Mouse (Mus musculus): ENCODE measurements around the gene Krtap1-4. TPM values are rescaled to one million over a fixed set of nuclear protein-coding genes. Genes with fewer than 3 reads are reported as not detected.
A peak's percentile ranks its signal among the peaks of the same experiment; 100 is the strongest.

Krtap1-4 gene
- total and polyA plus RNA-seq, 3 experiments: not detected

GRCm38 (mm10) chr11:99556195-99556594, 27.3 kb downstream of the Krtap1-4 start (continued):
- TF ChIP-seq MAZ (IDR thresholded peaks at IDR 0.05; ENCODE audit: low read depth, low read length) (no peak), JUN (IDR thresholded peaks at IDR 0.05; ENCODE audit: insufficient read depth, low read depth, low read length) (peak; percentile 70), HCFC1 (IDR thresholded peaks at IDR 0.05; ENCODE audit: low read depth, low read length) (no peak), TCF12 (IDR thresholded peaks at IDR 0.05; ENCODE audit: low read depth, low read length) (peak; percentile 45; the same call in 1 of the 2 replicates), KAT2A (IDR thresholded peaks at IDR 0.05; ENCODE audit: insufficient replicate concordance, low read length) (no peak), RAD21 (IDR thresholded peaks at IDR 0.05; ENCODE audit: low read depth, low read length) (no peak), MXI1 (IDR thresholded peaks at IDR 0.05; ENCODE audit: low read depth, low read length) (no peak), SIN3A (IDR thresholded peaks at IDR 0.05; ENCODE audit: low read length) (no peak), EP300 (IDR thresholded peaks at IDR 0.05; ENCODE audit: low read length) (0 out of 2 replicates have a peak, but pooled peaks have one; percentile 13), MAX (IDR thresholded peaks at IDR 0.05; ENCODE audit: low read length) (no peak), SMC3 (IDR thresholded peaks at IDR 0.05; ENCODE audit: low read depth, low read length) (no peak), PAX5 (IDR thresholded peaks at IDR 0.05; ENCODE audit: low read length) (no peak), NELFE (IDR thresholded peaks at IDR 0.05; ENCODE audit: low read depth, low read length) (no peak), CHD2 (IDR thresholded peaks at IDR 0.05; ENCODE audit: low read length) (no peak), POLR2AphosphoS2 (IDR thresholded peaks at IDR 0.05; ENCODE audit: low read depth, low read length) (no peak), E2F4 (IDR thresholded peaks at IDR 0.05; ENCODE audit: insufficient replicate concordance, low read depth, low read length) (no peak), ZMIZ1 (IDR thresholded peaks at IDR 0.05; ENCODE audit: low read depth, low read length) (no peak), JUND (conservative IDR thresholded peaks at IDR 0.05; ENCODE audit: low read depth, low read length) (0 out of 2 replicates have a peak, but pooled peaks have one; percentile 26)

- no peak within 1 kb of the TSS for H3K9ac ChIP-seq (ENCODE audit: insufficient read depth, low read depth)
- no peak for TF ChIP-seq ZMIZ1 (IDR thresholded peaks at IDR 0.05; ENCODE audit: low read depth, low read length)
- DNase-seq (ENCODE audit: extremely low read depth): no peak
- H3K4me2 ChIP-seq (ENCODE audit: insufficient read depth, low read depth, poor library complexity, severe bottlenecking): peak within 1 kb of the TSS; percentile 69
- peaks cover 56% of the 10 kb centered on the region for H3K27me3 ChIP-seq (replicated peaks)
- no peak within 1 kb of the TSS for H3K27ac ChIP-seq (ENCODE audit: insufficient read depth, low read depth)
- no peak within 1 kb of the TSS for H3K4me3 ChIP-seq (replicated peaks in 1 of 3; ENCODE audit: low read depth in 2 of 3, low read length in 2 of 3, poor library complexity in 1 of 3)
- dilution Hi-C loops (cut with MboI; ENCODE audit: extremely low pct_ligation_motif_present, extremely low pct_unique_long_range_greater_than_20kb, low sequenced_read_pairs) (no loop called here), in situ Hi-C loops (cut with MboI; ENCODE audit: low pct_ligation_motif_present, low pct_unique_long_range_greater_than_20kb, low sequenced_read_pairs) (no loop called here)
- no peaks in the 10 kb centered on the region for H3K36me3 ChIP-seq (replicated peaks in 1 of 2; ENCODE audit: control insufficient read depth in 1 of 2, insufficient read depth in 1 of 2, low read length in 1 of 2)
- H3K9me3 ChIP-seq (replicated peaks; ENCODE audit: low read length): no peaks in the 10 kb centered on the region
- no peaks in the 10 kb centered on the region for H3K4me1 ChIP-seq (ENCODE audit: control insufficient read depth in 1 of 2, insufficient read depth in 2 of 2)
- H3K79me2 ChIP-seq (replicated peaks; ENCODE audit: control insufficient read depth, extremely low read depth, insufficient read depth, poor library complexity, severe bottlenecking): no peaks in the 10 kb centered on the region
Measured at GRCm38 (mm10) chr11:99550765-99551164, 32.7 kb downstream of the Krtap1-4 start, which contains the start of gene Krtap3-3. Gene Krtap3-3 (minus strand): TSS chr11:99550865.

GRCm38 (mm10) chr11:99547892-99548291, 35.6 kb downstream of the Krtap1-4 start:
- TF ChIP-seq SMC3 (IDR thresholded peaks at IDR 0.05; ENCODE audit: low read depth, low read length) (peak; percentile 67), PAX5 (IDR thresholded peaks at IDR 0.05; ENCODE audit: low read length) (no peak), BHLHE40 (IDR thresholded peaks at IDR 0.05; ENCODE audit: low read depth, low read length) (no peak), RAD21 (IDR thresholded peaks at IDR 0.05; ENCODE audit: low read depth, low read length) (peak; percentile 78), E2F4 (IDR thresholded peaks at IDR 0.05; ENCODE audit: insufficient replicate concordance, low read depth, low read length) (no peak), ZMIZ1 (IDR thresholded peaks at IDR 0.05; ENCODE audit: low read depth, low read length) (no peak), CTCF (conservative IDR thresholded peaks at IDR 0.05 in 1 of 2, IDR thresholded peaks at IDR 0.05 in 1 of 2; ENCODE audit: low read depth in 2 of 2, low read length in 2 of 2) (peak in 1 of 2 experiments; percentile 74; a peak in 2 of 4 replicates), ZNF384 (IDR thresholded peaks at IDR 0.05; ENCODE audit: low read depth, low read length) (no peak), IRF4 (IDR thresholded peaks at IDR 0.05; ENCODE audit: low read depth, low read length) (no peak), ZC3H11A (IDR thresholded peaks at IDR 0.05; ENCODE audit: low read depth, low read length) (0 out of 2 replicates have a peak, but pooled peaks have one; percentile 2), USF1 (IDR thresholded peaks at IDR 0.05; ENCODE audit: low read depth, low read length) (no peak)
- DNase-seq (ENCODE audit: extremely low read depth): peak; percentile 12
- Histone ChIP-seq H3K4me3 (replicated peaks in 1 of 3; ENCODE audit: low read depth in 2 of 3, low read length in 2 of 3, poor library complexity in 1 of 3) (no peak overlapping the region), H3K36me3 (replicated peaks in 1 of 2; ENCODE audit: control insufficient read depth in 1 of 2, insufficient read depth in 1 of 2, low read length in 1 of 2) (no peaks in the 10 kb centered on the region), H3K9ac (ENCODE audit: insufficient read depth, low read depth) (no peak overlapping the region), H3K79me2 (replicated peaks; ENCODE audit: control insufficient read depth, extremely low read depth, insufficient read depth, poor library complexity, severe bottlenecking) (no peaks in the 10 kb centered on the region), H3K27me3 (replicated peaks) (peaks cover 57% of the 10 kb centered on the region), H3K9me3 (replicated peaks; ENCODE audit: low read length) (no peaks in the 10 kb centered on the region), H3K4me2 (ENCODE audit: insufficient read depth, low read depth, poor library complexity, severe bottlenecking) (no peak overlapping the region), H3K27ac (ENCODE audit: insufficient read depth, low read depth) (no peak overlapping the region), H3K4me1 (ENCODE audit: control insufficient read depth in 1 of 2, insufficient read depth in 2 of 2) (no peaks in the 10 kb centered on the region)
- in situ Hi-C loops (cut with MboI; ENCODE audit: low pct_ligation_motif_present, low pct_unique_long_range_greater_than_20kb, low sequenced_read_pairs): no loop called here
- dilution Hi-C loops (cut with MboI; ENCODE audit: extremely low pct_ligation_motif_present, extremely low pct_unique_long_range_greater_than_20kb, low sequenced_read_pairs): no loop called here

All from CH12.LX (cell line).